Mouse (Mus musculus): ENCODE results near the gene Asb6. TPM values are rescaled to one million over a fixed set of nuclear protein-coding genes. Genes with fewer than 3 reads are reported as not detected.

Gene Asb6
- total RNA-seq (2014; fragmentation: Nextera tagmentation): 30.1 and 31.3 TPM in 2 replicates
- total RNA-seq (2017): 16.2 and 37.6 TPM in 2 replicates

DNA sequence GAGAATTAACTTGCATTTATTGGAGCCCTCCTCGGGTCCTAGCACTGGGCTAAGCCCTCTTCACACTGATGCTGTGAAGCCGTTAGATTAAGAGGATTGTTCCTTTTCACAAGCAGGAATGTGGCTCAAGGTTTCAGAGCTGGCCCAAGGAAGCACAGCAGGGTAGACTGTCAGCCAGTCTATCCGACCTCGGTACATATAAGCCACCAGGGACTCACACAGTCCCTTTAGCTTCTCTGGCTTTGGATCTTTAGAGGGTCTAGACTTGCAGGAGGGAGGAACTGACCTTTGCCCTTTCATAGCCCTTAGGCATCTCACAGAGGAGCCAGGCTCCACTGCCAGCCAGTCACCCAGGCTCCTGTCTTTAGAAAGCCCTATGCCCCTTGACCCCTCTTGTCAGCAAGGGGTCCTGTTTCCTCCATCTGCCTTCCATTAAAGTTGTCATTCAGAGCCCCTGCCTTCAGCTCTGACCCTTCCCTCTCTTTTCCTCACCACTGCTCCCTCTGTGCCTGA lies at the start of gene Asb6:
Gene Asb6 (minus strand): TSS at position 51 of the 513 bp plus-strand sequence.
- no peak for ATAC-seq (replicated peaks; ENCODE audit: low FRiP score, low TSS enrichment, poor library complexity, severe bottlenecking)

DNA sequence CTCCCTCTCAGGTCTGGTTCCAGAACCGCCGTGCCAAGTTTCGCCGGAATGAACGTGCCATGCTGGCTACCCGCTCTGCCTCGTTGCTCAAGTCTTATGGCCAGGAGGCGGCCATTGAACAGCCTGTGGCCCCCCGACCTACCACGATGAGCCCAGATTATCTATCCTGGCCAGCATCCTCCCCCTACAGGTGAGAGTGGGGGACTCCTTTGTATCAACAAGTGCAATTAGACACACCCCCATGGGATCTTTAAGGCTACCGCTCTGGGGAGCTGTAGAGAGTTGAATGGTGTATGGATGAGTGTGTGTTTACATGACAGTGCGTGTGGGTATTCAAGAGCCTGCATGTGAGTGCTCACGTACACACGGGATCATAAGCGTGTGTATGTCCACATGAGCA lies 49.3 kb upstream of the Asb6 start:
- ATAC-seq (replicated peaks; ENCODE audit: low FRiP score, low TSS enrichment, poor library complexity, severe bottlenecking): no peak

GRCm38 (mm10) chr2:30875621-30876432 lies 45.7 kb upstream of the Asb6 start:
- ATAC-seq (replicated peaks; ENCODE audit: low FRiP score, low TSS enrichment, poor library complexity, severe bottlenecking): no peak

DNA sequence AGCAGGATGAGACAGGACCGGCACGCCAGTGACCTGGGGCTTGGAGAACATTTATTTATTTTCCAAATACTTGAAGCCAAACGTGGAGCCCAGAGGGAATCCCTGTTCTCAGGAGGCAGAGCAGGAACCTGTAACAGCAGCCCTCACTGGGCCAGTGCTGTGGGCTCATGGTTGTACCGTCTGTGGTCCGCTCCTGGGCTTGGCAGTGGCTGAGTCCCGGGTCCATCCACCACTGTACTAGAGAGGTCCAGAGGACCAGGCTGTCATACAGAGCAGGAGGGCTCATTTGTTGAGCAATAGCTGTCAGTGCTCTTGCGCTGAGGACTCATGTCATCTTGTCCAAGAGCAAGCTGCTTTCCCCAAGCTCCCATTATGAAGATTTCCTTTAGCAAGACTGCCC lies 45.0 kb upstream of the Asb6 start:
- no peak for ATAC-seq (replicated peaks; ENCODE audit: low FRiP score, low TSS enrichment, poor library complexity, severe bottlenecking)

DNA sequence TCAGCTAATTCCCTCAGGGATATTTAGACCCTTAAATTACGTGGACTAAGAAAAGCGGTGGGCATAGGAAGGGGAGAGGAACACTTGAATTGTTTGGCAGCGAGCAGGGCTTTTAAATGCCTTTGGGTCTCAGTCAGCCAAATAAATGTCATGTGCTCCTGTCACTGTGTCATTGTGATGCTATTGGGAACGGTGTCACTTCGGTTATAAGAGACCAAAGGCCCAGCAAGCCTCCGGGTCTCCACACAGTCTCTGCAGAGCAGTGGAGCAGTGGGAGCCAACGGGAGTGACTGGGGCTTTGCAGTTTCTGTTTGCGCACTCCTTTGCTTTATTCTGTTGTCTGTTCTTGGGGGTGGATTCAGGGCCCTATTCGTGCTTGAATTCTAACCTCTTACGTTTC lies 44.3 kb upstream of the Asb6 start:
- no peak for ATAC-seq (replicated peaks; ENCODE audit: low FRiP score, low TSS enrichment, poor library complexity, severe bottlenecking)

DNA sequence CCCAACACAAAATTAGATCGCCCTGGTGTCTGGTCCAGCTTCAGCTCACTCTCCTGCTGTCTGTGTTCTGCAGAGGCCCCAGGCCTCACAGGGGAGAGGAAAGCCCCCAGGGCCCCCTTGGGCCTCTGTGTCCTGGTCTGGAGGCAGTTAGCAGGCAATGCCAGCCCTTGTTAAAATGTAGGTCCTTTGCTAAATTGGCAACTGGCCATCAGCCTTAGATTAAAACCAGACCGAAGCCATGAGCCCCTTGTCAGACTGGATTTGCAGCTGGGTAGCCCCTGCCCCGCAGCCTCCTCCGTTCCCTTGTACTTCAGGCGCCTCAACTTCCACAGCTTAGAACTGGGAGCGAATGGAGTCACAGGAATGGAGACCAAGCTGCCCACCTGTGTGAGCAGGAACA lies 42.5 kb upstream of the Asb6 start:
- ATAC-seq (replicated peaks; ENCODE audit: low FRiP score, low TSS enrichment, poor library complexity, severe bottlenecking): no peak

DNA sequence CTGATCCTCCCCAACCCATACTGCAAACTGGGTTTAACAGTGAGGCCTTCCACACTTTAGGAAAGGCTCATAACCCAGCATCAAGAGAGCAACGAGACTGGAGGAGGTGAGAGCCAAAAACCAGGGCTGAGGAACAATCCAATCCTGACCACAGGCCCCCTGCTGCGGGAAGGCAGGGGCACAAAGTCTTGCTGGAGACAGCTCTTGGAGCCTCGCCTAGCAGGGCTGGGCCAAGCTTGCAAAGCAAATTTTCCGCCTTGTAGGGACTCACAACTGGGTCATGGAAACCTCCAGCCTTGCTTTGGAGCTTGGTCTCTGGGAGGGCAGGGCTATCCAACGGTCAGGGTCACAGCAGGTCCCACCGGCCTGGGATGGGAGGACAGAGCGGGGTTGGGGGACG lies 40.7 kb upstream of the Asb6 start:
- ATAC-seq (replicated peaks; ENCODE audit: low FRiP score, low TSS enrichment, poor library complexity, severe bottlenecking): no peak

GRCm38 (mm10) chr2:30865426-30865825 lies 35.3 kb upstream of the Asb6 start:
- no peak for ATAC-seq (replicated peaks; ENCODE audit: low FRiP score, low TSS enrichment, poor library complexity, severe bottlenecking)

- ATAC-seq (replicated peaks; ENCODE audit: low FRiP score, low TSS enrichment, poor library complexity, severe bottlenecking): no peak
These were observed 34.8 kb upstream of the Asb6 start for GRCm38 (mm10) chr2:30864968-30865381.

GRCm38 (mm10) chr2:30863574-30863973 lies 33.4 kb upstream of the Asb6 start:
- ATAC-seq (replicated peaks; ENCODE audit: low FRiP score, low TSS enrichment, poor library complexity, severe bottlenecking): no peak

DNA sequence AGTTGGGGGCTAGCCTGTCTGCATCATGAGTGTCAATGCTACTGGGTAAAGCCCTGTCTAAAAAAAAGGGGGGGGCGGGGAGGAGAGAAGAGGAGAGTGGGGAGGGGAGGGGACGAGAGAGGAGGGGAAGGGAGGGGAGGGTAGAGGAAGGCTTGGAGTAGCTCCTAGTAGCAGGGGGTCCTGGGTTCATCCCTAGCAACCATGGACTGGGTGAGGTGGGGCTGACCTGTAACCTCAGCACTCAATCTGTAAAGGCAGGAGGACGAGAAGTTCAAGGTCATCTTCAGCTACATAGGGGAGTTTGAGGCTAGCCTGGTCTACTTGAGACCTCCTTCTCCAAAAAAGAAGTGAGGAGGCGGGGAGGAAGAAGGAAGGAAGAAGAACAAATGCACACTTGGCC lies 31.9 kb upstream of the Asb6 start:
- ATAC-seq (replicated peaks; ENCODE audit: low FRiP score, low TSS enrichment, poor library complexity, severe bottlenecking): no peak

- no peak for ATAC-seq (replicated peaks; ENCODE audit: low FRiP score, low TSS enrichment, poor library complexity, severe bottlenecking)
These were observed 29.6 kb upstream of the Asb6 start for GRCm38 (mm10) chr2:30859782-30860181.

DNA sequence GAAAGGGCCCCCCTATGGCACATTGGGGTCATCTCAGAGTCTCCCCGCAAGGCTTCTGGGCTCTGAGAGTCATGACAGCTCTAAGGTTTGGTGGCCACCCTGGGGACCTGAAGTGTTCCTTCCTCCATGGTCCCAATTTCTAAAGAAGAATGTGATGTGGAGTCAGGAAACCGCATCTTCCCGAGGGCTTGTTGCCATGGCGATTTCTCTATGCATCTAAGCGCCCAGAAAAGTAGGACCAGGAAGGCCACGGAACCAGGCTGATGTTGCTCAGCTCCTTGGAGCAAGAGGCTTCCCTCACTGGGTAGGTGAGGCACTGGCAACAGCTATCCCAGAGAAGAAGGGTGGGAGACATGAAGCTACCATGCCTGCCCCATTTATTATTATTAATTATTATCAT lies 26.9 kb upstream of the Asb6 start:
- no peak for ATAC-seq (replicated peaks; ENCODE audit: low FRiP score, low TSS enrichment, poor library complexity, severe bottlenecking)

DNA sequence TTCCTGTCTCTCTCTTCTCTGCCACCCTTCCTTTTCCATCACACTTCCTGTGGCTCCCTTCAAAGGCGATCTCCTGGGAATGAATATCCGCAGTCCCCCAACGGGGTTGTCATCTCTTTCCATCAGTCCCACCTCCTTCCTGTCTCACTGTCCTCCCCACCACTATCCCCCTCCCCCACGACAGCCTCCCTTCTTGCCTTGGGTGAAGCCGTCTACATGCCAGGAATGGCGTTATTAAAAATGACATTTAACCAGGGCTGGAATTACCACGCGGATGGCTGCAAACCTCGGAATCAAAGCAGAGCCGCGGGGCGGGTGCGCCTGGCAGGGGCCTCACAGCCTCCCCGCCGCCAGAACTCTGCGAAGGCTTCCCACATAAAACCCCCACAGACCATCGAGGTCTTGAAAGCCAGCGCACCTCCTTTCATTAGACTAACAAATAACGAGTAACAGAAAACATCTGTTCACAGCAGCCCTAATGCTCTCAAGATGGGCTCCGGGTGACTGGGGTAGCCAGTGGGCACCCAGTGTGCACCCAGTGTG lies 22.7 kb upstream of the Asb6 start:
- ATAC-seq (replicated peaks; ENCODE audit: low FRiP score, low TSS enrichment, poor library complexity, severe bottlenecking): no peak

DNA sequence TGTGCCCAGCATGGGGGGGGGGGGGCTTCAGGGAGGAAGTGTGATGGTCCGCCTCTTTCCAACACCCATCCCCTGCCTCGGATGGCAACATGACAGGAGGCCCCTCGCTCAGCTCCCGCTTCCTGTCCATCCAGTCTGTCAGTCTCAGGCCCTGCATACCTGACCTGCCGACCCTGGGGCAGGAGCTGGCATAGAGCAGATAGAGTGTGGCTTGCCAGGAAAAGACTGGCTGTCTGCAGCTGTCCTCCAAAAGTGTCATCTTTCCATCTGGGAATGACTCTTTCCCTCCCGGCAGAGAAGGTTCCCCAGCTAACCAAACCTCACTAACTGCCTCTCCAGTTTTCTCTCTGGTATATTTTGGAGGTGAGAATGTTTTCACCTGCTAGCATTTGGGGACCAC lies 20.4 kb upstream of the Asb6 start:
- no peak for ATAC-seq (replicated peaks; ENCODE audit: low FRiP score, low TSS enrichment, poor library complexity, severe bottlenecking)

DNA sequence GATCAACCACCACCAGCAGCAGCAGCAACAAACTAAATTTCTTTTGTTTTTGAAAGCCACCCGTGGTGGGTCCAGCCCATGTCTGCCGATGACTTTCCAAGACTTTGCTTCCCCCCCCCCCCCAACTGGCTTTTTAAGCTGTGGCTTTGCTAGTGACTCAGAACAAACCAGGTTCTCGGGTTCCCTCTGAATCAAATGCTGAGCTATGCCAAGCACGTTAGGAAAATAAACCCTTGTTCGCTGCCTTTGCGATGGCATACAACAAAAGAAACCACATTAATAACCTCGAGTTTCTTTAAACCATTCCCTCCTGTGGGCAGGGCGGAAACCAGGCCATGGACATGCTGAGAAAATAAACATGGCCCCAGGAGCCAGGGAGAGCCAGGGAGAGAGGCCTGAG lies 18.1 kb upstream of the Asb6 start:
- ATAC-seq (replicated peaks; ENCODE audit: low FRiP score, low TSS enrichment, poor library complexity, severe bottlenecking): no peak

GRCm38 (mm10) chr2:30846723-30847122 lies 16.6 kb upstream of the Asb6 start:
- ATAC-seq (replicated peaks; ENCODE audit: low FRiP score, low TSS enrichment, poor library complexity, severe bottlenecking): no peak

DNA sequence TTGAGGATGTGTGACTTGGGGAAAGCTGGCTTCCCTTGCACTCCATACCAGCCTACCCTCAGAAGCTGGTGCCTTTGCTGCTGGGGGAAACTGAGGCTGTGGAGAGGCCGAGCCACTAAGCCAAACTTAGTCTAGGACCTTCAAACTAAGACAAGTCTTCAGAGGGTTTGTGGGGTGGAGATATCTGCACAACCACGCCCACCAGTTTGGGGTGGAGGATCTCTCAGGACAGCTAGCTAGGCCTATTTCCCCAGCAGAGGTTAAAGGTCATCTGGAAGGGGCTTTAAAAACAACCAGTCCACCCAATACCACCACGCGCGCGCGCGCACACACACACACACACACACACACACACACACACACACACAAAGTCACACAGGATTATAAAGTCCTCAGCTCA lies 16.1 kb upstream of the Asb6 start:
- no peak for ATAC-seq (replicated peaks; ENCODE audit: low FRiP score, low TSS enrichment, poor library complexity, severe bottlenecking)

- ATAC-seq (replicated peaks; ENCODE audit: low FRiP score, low TSS enrichment, poor library complexity, severe bottlenecking): no peak
These were observed 15.3 kb upstream of the Asb6 start for GRCm38 (mm10) chr2:30845152-30846070.

DNA sequence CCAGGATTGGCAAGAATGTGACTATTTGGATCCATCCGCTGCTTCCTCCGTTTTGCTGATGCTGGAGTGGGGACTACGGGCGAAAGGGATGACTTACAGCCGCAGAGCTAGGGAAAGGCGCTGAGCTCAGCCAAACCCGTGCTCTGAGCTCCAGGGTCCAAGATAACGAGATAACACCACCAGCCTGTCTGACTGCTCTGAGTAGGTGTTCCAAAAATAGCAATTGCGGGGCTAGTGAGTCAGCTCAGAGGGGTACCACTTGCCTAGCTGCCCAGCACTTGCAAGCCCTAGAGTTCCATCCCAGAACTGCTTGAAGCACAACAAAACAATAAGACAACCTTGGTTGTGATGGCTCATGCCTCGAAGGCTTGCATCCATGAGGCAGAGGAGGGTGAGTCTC lies 12.5 kb upstream of the Asb6 start:
- ATAC-seq (replicated peaks; ENCODE audit: low FRiP score, low TSS enrichment, poor library complexity, severe bottlenecking): no peak
